Mouse (Mus musculus): ENCODE data around the gene Gm28051. TPM values are rescaled to one million over a fixed set of nuclear protein-coding genes. Genes with fewer than 3 reads are reported as not detected.

Gene Gm28051
- polyA plus RNA-seq (2014; fragmentation: Nextera tagmentation; extraction: Ambion mirVana): not detected in 2 replicates

GRCm38 (mm10) chr12:102757689-102758402 is at the start of gene Gm28051, which contains the start of the genes Gon7 and Ubr7:
Gene Gm28051 (minus strand): TSS chr12:102757765.
Gene Gon7 (minus strand): TSS chr12:102757803.
Gene Ubr7 (plus strand): TSS chr12:102757967.
- peak within 1 kb of the TSS; percentile 75 for H3K4me2 ChIP-seq
- under 1% methylated on average over 73 of the region's 73 CpGs for WGBS
- DNase-seq (ENCODE audit: low spot score, missing footprints) (peak; percentile 99), ATAC-seq (ENCODE audit: low FRiP score) (peak; percentile 97)
- no peaks in the 10 kb centered on the region for H3K9me3 ChIP-seq (ENCODE audit: control insufficient read depth, low read length)
- H3K27me3 ChIP-seq (ENCODE audit: control insufficient read depth, insufficient read depth, low read length): no peaks in the 10 kb centered on the region
- H3K36me3 ChIP-seq (ENCODE audit: control insufficient read depth, insufficient read depth, low read length): no peaks in the 10 kb centered on the region
- peak within 1 kb of the TSS; percentile 70 for H3K4me3 ChIP-seq (ENCODE audit: low read depth, low read length)
- peaks cover 16% of the 10 kb centered on the region for H3K4me1 ChIP-seq (ENCODE audit: control insufficient read depth, insufficient read depth, low read length)
- peak within 1 kb of the TSS; percentile 78 for H3K9ac ChIP-seq (ENCODE audit: low read length)
- H3K27ac ChIP-seq (ENCODE audit: low read depth, low read length): peak within 1 kb of the TSS; percentile 81

DNA sequence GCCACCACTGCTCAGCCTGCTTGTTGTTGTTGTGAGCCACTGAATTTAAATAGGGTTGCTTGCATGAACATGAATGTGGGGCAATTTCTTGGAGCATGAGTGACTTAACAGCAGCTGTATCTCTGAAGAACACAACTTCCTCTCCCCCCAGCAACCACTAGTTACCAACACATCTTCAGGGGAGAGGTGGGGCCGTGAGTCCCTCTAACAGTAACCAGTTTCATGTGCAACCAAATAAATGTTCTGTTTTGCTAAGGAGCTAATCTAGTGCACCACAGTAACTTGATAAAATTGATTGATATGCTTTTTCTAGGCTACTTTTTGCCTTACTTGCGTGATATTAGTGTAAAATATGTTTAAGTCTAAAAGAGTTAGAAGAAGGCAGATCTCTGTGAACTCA is 42.0 kb upstream of the Gm28051 start:
- Histone ChIP-seq H3K9me3 (ENCODE audit: control insufficient read depth, low read length) (no peaks in the 10 kb centered on the region), H3K4me2 (no peak overlapping the region), H3K27me3 (ENCODE audit: control insufficient read depth, insufficient read depth, low read length) (no peaks in the 10 kb centered on the region), H3K27ac (ENCODE audit: low read depth, low read length) (no peak overlapping the region), H3K36me3 (ENCODE audit: control insufficient read depth, insufficient read depth, low read length) (peaks cover 3% of the 10 kb centered on the region), H3K4me3 (ENCODE audit: low read depth, low read length) (no peak overlapping the region), H3K4me1 (ENCODE audit: control insufficient read depth, insufficient read depth, low read length) (no peaks in the 10 kb centered on the region), H3K9ac (ENCODE audit: low read length) (no peak overlapping the region)
- WGBS: 94% methylated on average over 2 of the region's 2 CpGs
- no peak for ATAC-seq (ENCODE audit: low FRiP score)
- no peak for DNase-seq (ENCODE audit: low spot score, missing footprints)

DNA sequence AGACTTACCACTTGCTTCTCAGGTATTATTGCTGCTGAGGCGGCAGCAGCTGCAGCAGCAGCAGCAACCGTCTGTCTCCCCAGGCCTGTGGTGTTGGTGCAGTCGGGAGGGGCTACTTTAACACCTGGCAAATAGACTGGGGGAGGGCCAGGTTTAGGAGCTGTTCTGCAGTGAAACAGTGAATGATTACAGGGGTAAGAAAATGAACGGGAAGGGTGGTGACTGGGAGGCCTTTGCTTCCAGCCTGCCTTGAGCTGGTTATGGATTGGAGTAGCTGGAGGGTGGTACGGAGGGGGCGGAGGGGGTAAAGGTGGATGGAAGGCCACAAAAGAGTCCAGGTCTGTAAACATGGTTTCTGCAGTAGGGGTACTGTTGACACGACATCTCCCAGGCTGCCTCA is 30.4 kb upstream of the Gm28051 start:
- Histone ChIP-seq H3K36me3 (ENCODE audit: control insufficient read depth, insufficient read depth, low read length) (peaks cover 16% of the 10 kb centered on the region), H3K4me1 (ENCODE audit: control insufficient read depth, insufficient read depth, low read length) (no peaks in the 10 kb centered on the region), H3K4me3 (ENCODE audit: low read depth, low read length) (no peak overlapping the region), H3K9ac (ENCODE audit: low read length) (no peak overlapping the region), H3K27ac (ENCODE audit: low read depth, low read length) (no peak overlapping the region), H3K9me3 (ENCODE audit: control insufficient read depth, low read length) (no peaks in the 10 kb centered on the region), H3K27me3 (ENCODE audit: control insufficient read depth, insufficient read depth, low read length) (no peaks in the 10 kb centered on the region), H3K4me2 (no peak overlapping the region)
- WGBS: 90% methylated on average over 7 of the region's 7 CpGs
- ATAC-seq (ENCODE audit: low FRiP score) (no peak), DNase-seq (ENCODE audit: low spot score, missing footprints) (no peak)

DNA sequence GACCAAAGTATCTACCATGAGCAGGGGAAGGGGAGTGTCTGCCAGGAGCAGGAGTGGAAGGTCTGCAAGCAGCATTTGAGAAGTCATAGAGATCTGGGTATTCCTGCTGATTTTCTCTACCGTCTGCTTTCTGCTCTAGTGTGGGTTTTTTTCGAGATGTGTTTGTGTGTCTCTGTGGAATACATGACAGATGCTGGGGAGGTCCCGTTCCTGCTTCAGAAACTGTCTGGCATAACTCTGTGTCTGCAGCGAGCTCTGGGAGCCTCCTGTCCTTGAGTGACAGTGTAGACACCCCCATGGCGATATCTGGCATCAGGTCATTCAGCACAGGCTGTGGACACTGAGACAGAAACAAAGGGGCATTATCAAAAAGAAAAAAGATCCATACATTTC is 28.0 kb upstream of the Gm28051 start:
- no peaks in the 10 kb centered on the region for H3K4me1 ChIP-seq (ENCODE audit: control insufficient read depth, insufficient read depth, low read length)
- WGBS: 90% methylated on average over 5 of the region's 5 CpGs
- H3K4me3 ChIP-seq (ENCODE audit: low read depth, low read length): no peak overlapping the region
- ATAC-seq (ENCODE audit: low FRiP score): no peak
- H3K36me3 ChIP-seq (ENCODE audit: control insufficient read depth, insufficient read depth, low read length): peaks cover 13% of the 10 kb centered on the region
- no peaks in the 10 kb centered on the region for H3K27me3 ChIP-seq (ENCODE audit: control insufficient read depth, insufficient read depth, low read length)
- no peaks in the 10 kb centered on the region for H3K9me3 ChIP-seq (ENCODE audit: control insufficient read depth, low read length)
- H3K4me2 ChIP-seq: no peak overlapping the region
- no peak for DNase-seq (ENCODE audit: low spot score, missing footprints)
- H3K27ac ChIP-seq (ENCODE audit: low read depth, low read length): no peak overlapping the region
- H3K9ac ChIP-seq (ENCODE audit: low read length): no peak overlapping the region

DNA sequence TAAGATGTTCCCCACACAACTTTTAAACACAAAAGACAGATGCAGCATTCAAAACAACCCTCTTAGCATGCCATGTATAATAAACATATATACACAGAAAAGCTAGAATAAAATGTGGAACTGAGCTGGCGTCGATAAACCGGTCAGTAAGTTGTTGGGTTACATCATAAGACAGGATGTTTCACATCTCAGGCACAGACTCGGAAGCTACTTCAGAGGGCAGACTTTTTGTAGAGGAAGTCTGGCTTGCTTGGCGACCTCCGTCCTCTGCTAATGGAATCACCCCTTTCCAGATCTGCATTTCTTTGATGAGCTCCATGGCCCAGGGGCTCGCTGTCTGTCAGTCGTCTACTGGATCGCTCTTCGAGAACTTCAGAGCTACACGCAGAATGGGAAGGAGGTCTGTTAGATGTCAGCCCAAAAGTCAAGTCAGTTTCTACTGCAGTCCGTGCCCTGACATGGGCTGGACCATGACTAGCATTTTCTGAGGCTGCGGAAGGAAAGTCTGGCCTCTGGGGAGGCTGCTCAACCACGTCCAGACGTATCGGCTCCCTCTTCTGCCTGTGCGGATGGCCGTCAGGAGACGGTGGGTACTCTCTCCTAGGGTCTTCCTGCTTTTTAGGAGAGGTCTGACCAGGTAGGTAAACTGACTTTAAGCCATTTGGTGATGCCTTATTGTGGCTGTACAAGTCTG is 27.5 kb upstream of the Gm28051 start:
- WGBS: 92% methylated on average over 19 of the region's 19 CpGs
- no peak for DNase-seq (ENCODE audit: low spot score, missing footprints)
- peaks cover 10% of the 10 kb centered on the region for H3K36me3 ChIP-seq (ENCODE audit: control insufficient read depth, insufficient read depth, low read length)
- no peaks in the 10 kb centered on the region for H3K4me1 ChIP-seq (ENCODE audit: control insufficient read depth, insufficient read depth, low read length)
- no peaks in the 10 kb centered on the region for H3K9me3 ChIP-seq (ENCODE audit: control insufficient read depth, low read length)
- no peaks in the 10 kb centered on the region for H3K27me3 ChIP-seq (ENCODE audit: control insufficient read depth, insufficient read depth, low read length)
- ATAC-seq (ENCODE audit: low FRiP score): no peak
- no peak overlapping the region for H3K27ac ChIP-seq (ENCODE audit: low read depth, low read length)
- no peak overlapping the region for H3K9ac ChIP-seq (ENCODE audit: low read length)
- no peak overlapping the region for H3K4me2 ChIP-seq
- no peak overlapping the region for H3K4me3 ChIP-seq (ENCODE audit: low read depth, low read length)

GRCm38 (mm10) chr12:102782841-102783240 is 25.3 kb upstream of the Gm28051 start:
- no peak for DNase-seq (ENCODE audit: low spot score, missing footprints)
- Histone ChIP-seq H3K9ac (ENCODE audit: low read length) (no peak overlapping the region), H3K4me3 (ENCODE audit: low read depth, low read length) (no peak overlapping the region), H3K36me3 (ENCODE audit: control insufficient read depth, insufficient read depth, low read length) (peaks cover 11% of the 10 kb centered on the region), H3K4me1 (ENCODE audit: control insufficient read depth, insufficient read depth, low read length) (no peaks in the 10 kb centered on the region), H3K9me3 (ENCODE audit: control insufficient read depth, low read length) (no peaks in the 10 kb centered on the region), H3K27ac (ENCODE audit: low read depth, low read length) (no peak overlapping the region), H3K4me2 (no peak overlapping the region), H3K27me3 (ENCODE audit: control insufficient read depth, insufficient read depth, low read length) (no peaks in the 10 kb centered on the region)
- ATAC-seq (ENCODE audit: low FRiP score): no peak
- 96% methylated on average over 5 of the region's 5 CpGs for WGBS

DNA sequence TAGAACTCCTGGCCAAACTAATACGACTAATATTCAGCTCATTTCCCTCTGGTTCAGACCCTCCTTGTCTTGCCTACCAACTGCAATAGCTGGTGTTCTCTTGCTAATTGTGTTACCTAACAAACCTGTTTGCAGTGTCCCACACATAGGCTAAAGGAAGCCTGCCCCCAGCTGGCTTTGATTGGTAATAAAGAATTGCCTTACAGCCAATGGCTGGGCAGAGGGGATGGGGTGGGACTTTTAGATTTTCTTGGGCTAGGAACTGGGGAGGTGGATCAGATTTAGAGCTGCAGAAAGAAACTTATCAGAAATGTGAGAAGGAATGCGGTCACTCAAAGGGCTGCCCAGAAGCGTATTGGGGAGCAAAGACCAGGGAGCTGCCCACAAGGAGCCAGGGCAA is 21.9 kb upstream of the Gm28051 start:
- ATAC-seq (ENCODE audit: low FRiP score): no peak
- Histone ChIP-seq H3K27ac (ENCODE audit: low read depth, low read length) (no peak overlapping the region), H3K27me3 (ENCODE audit: control insufficient read depth, insufficient read depth, low read length) (no peaks in the 10 kb centered on the region), H3K4me1 (ENCODE audit: control insufficient read depth, insufficient read depth, low read length) (no peaks in the 10 kb centered on the region), H3K4me3 (ENCODE audit: low read depth, low read length) (no peak overlapping the region), H3K4me2 (no peak overlapping the region), H3K9me3 (ENCODE audit: control insufficient read depth, low read length) (no peaks in the 10 kb centered on the region), H3K9ac (ENCODE audit: low read length) (no peak overlapping the region), H3K36me3 (ENCODE audit: control insufficient read depth, insufficient read depth, low read length) (peaks cover 7% of the 10 kb centered on the region; the same call in 1 of the 2 replicates)
- no peak for DNase-seq (ENCODE audit: low spot score, missing footprints)
- WGBS: 48% methylated on average over 3 of the region's 3 CpGs

DNA sequence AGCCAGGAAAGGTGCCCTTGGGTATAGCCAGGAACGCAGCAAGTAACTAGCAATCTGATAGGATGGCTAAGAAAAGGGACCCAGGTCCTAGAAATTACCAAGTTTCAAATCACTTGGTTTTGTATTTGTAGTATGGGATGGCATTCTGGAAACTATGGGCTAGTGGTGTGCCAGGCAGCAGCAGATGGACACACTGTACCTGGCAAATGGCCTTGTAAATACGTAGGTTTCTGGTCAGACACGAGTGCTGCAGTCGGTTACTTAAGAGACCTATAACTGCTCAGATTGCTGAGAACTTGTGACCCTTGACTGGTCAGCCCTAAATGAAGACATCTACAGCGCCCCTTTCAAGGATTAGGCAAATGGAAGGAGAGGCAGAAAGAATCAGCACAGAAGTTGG is 20.6 kb upstream of the Gm28051 start:
- H3K4me1 ChIP-seq (ENCODE audit: control insufficient read depth, insufficient read depth, low read length): no peaks in the 10 kb centered on the region
- H3K4me2 ChIP-seq: no peak overlapping the region
- no peak overlapping the region for H3K4me3 ChIP-seq (ENCODE audit: low read depth, low read length)
- H3K27ac ChIP-seq (ENCODE audit: low read depth, low read length): no peak overlapping the region
- peaks cover 7% of the 10 kb centered on the region; the same call in 1 of the 2 replicates for H3K36me3 ChIP-seq (ENCODE audit: control insufficient read depth, insufficient read depth, low read length)
- ATAC-seq (ENCODE audit: low FRiP score) (no peak), DNase-seq (ENCODE audit: low spot score, missing footprints) (no peak)
- no peaks in the 10 kb centered on the region for H3K27me3 ChIP-seq (ENCODE audit: control insufficient read depth, insufficient read depth, low read length)
- no peak overlapping the region for H3K9ac ChIP-seq (ENCODE audit: low read length)
- 77% methylated on average over 5 of the region's 5 CpGs for WGBS
- no peaks in the 10 kb centered on the region for H3K9me3 ChIP-seq (ENCODE audit: control insufficient read depth, low read length)

- Histone ChIP-seq H3K9me3 (ENCODE audit: control insufficient read depth, low read length) (no peaks in the 10 kb centered on the region), H3K4me3 (ENCODE audit: low read depth, low read length) (no peak overlapping the region), H3K36me3 (ENCODE audit: control insufficient read depth, insufficient read depth, low read length) (peaks cover 16% of the 10 kb centered on the region), H3K27ac (ENCODE audit: low read depth, low read length) (no peak overlapping the region), H3K4me1 (ENCODE audit: control insufficient read depth, insufficient read depth, low read length) (no peaks in the 10 kb centered on the region), H3K4me2 (no peak overlapping the region), H3K9ac (ENCODE audit: low read length) (no peak overlapping the region), H3K27me3 (ENCODE audit: control insufficient read depth, insufficient read depth, low read length) (no peaks in the 10 kb centered on the region)
- no peak for ATAC-seq (ENCODE audit: low FRiP score)
- 95% methylated on average over 14 of the region's 14 CpGs for WGBS
- DNase-seq (ENCODE audit: low spot score, missing footprints): no peak
Measured at GRCm38 (mm10) chr12:102776035-102776434, 18.5 kb upstream of the Gm28051 start.
